Mouse (Mus musculus): ENCODE measurements at regions not wholly inside any gene's neighbourhood (a gene's known extent, or its start where the extent isn't known, plus 50 kb on each side); places are given as distances from the start of the nearest gene placed in this dataset.

DNA sequence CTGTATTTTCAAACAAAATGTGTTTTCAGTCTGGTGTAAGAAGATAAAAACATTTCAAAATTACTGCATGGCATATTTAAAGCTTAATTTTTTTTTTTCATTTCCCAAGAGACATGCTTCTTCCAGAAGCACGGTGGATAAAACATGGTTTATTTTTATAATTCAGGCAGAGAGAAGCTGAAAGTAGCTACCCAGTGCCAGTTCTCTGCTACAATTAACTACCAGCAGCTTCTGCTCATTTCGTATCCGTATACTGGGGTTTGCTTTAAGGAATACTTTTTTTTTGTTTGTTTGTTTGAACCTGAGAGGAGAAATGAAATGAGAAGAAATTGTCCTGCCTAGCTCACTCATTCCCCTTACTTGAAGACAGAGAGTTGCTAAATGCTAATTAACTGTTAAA lies 98.9 kb upstream of the Tmtc1 start:
- TF ChIP-seq CTCF (IDR thresholded peaks at IDR 0.05; ENCODE audit: insufficient read depth, low read length) (no peak), POLR2A (IDR thresholded peaks at IDR 0.05; ENCODE audit: borderline replicate concordance, extremely low read depth, low read depth, low read length) (no peak)

Measured in lung, adult 2 months (tissue).